Mouse (Mus musculus) midbrain, postnatal 0 days (tissue): ENCODE data around the gene Ube2j1. TPM values are rescaled to one million over a fixed set of nuclear protein-coding genes. Genes with fewer than 3 reads are reported as not detected.

ENCODE experiments used
- ATAC-seq: fragments of 200-750 bp; cut with Nextera tagmentation; 2 replicates; pipeline ENCODE4 v1.8.0; 2017; ENCODE audit warnings: moderate number of reproducible peaks, mild to moderate bottlenecking, moderate TSS enrichment, moderate library complexity; ENCODE audit not compliant: low FRiP score
- DNase-seq: peaks from one replicate; pipeline ENCODE4 v3.0.0-alpha.2; 2015; ENCODE audit warnings: low spot score
- H3K27ac ChIP-seq: fragments of 300-500 bp; sonication (generic); 2 replicates; pipeline ENCODE4 v1.5.1; 2014; ENCODE audit warnings: low read depth, mild to moderate bottlenecking, low read length, mixed read lengths
- H3K27me3 ChIP-seq: fragments of 300-500 bp; sonication (generic); 2 replicates; pipeline ENCODE4 v1.6.1; 2014; ENCODE audit warnings: low read length, control low read depth, mixed read lengths; ENCODE audit not compliant: insufficient read depth
- H3K36me3 ChIP-seq: fragments of 300-500 bp; sonication (generic); 2 replicates; pipeline ENCODE4 v1.6.1; 2014; ENCODE audit warnings: low read length, control low read depth, mixed read lengths; ENCODE audit not compliant: insufficient read depth
- H3K4me1 ChIP-seq: fragments of 300-500 bp; sonication (generic); 2 replicates; pipeline ENCODE4 v1.6.1; 2014; ENCODE audit warnings: mild to moderate bottlenecking, control low read depth, antibody characterized with exemption, low read length, mixed read lengths; ENCODE audit not compliant: insufficient read depth
- H3K4me2 ChIP-seq: fragments of 300-500 bp; sonication (generic); 2 replicates; pipeline ENCODE4 v1.6.1; 2014; ENCODE audit warnings: low read depth, mild to moderate bottlenecking, low read length, mixed read lengths; ENCODE audit not compliant: poor library complexity, severe bottlenecking
- H3K4me3 ChIP-seq: fragments of 300-500 bp; sonication (generic); 2 replicates; pipeline ENCODE4 v1.5.1; 2014; ENCODE audit warnings: low read depth, mild to moderate bottlenecking, low read length, moderate library complexity
- H3K9ac ChIP-seq: fragments of 300-500 bp; sonication (generic); replicated peaks from 2 replicates; pipeline ENCODE4 v1.6.1; 2014; ENCODE audit warnings: mild to moderate bottlenecking, low read length, moderate library complexity, mixed read lengths; ENCODE audit not compliant: poor library complexity, severe bottlenecking
- H3K9me3 ChIP-seq: fragments of 300-500 bp; sonication (generic); 2 replicates; pipeline ENCODE4 v1.6.1; 2016; ENCODE audit warnings: low read length, control low read depth
- CTCF ChIP-seq: IDR thresholded peaks from 2 replicates; pipeline ENCODE4 v1.5.1; 2016; ENCODE audit warnings: antibody characterized with exemption, mild to moderate bottlenecking
- WGBS: fragments of 180-500 bp; shearing (Covaris S2); extraction: QIAGEN DNeasy Blood & Tissue Kit; methylation state at CpG from one replicate; pipeline ENCODE4 v1.1.7; 2014; 5-methylcytosine and 5-hydroxymethylcytosine counted together
- polyA plus RNA-seq: library from polyadenylated mRNA; unstranded; fragments of >200 nt; fragmentation: Nextera tagmentation; extraction: Ambion mirVana; gene quantifications from 2 replicates; pipeline ENCODE4 v1.2.1, GENCODE M21; 2015
- total RNA-seq: library from RNA; depleted of rRNA; stranded (reverse); fragments of >200 nt; gene quantifications from 2 replicates; pipeline ENCODE4 v1.2.3, GENCODE M21; 2014; rRNA removed

The Ube2j1 gene
- total RNA-seq = 119 and 126 TPM in 2 replicates
- polyA plus RNA-seq = 70.1 and 70.3 TPM in 2 replicates

DNA sequence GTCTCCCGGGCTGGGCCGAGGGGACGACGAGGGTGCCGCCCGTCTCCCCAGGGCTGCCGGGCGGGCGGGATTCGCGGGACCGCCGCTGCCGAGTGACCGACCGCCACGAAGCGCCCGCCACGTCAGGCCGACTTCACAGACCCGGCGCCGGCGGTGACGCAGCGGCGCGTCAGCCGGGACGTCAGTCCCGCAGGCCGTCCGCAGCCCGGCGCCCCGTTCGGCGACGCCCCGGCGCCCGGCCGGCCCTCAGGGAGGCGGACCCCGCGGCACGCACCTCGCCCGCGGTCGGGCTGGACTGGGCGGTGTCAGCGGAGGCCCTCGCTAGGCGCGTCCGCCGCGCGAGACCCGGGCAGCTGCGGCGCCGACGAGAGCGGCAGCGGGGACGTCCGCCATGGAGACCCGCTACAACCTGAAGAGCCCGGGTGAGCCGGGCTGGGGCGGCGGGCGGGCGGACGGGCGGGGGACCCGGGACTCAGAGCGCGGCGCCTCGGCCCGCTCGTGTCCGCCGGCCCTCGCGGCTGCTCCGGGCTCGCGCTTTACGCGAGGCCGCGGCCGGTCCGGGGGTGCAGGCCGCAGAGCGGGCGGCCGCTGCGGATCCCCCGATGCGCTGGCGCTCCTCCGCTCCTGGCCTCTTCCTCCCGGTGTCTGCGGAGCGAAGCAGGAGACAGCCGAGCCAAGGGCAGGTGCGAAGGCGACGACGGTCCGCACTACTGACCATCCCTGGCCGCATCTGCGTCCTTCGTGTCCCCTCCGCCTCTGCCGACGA, at the start of gene Ube2j1:
Gene Ube2j1 (plus strand): TSS at position 222 of the 766 bp plus-strand sequence.
- WGBS = 0% methylated on average over 100 of the region's 123 CpGs
- ATAC-seq = peak; percentile 95
- DNase-seq = peak; percentile 94

DNA sequence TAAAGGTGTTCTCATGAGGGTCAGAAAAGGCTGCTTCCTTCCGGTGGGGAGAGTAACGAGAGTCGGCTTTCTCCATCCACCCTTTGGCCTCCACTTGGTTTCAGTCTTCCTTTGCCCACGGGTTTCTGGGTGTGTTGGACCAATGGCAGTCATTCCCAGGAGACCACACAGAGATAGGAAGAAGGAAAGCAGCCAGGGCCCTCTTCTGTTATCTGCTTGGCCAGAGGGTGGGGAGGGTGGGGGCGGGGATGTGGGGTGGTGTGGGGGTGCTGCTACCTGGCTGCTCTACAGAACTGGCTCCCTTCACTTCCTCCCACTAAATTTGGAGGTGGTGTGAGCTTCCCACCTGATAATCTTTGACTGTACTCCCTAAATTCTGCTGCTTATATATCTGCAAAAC, 49.6 kb upstream of the Ube2j1 start:
- no peak for DNase-seq
- H3K36me3 ChIP-seq = no peaks in the 10 kb centered on the region
- H3K4me3 ChIP-seq = peak overlapping the region; percentile 90; the same call in 1 of the 2 replicates
- no peaks in the 10 kb centered on the region for H3K27me3 ChIP-seq
- TF ChIP-seq CTCF = no peak
- H3K27ac ChIP-seq = no peak overlapping the region
- ATAC-seq = no peak
- WGBS = 38% methylated on average over 5 of the region's 5 CpGs
- H3K4me1 ChIP-seq = peaks cover 4% of the 10 kb centered on the region; the same call in 1 of the 2 replicates
- H3K9me3 ChIP-seq = no peaks in the 10 kb centered on the region
- peak overlapping the region; percentile 95 for H3K4me2 ChIP-seq
- no peak overlapping the region for H3K9ac ChIP-seq

More for the DNA sequence above, at the start of gene Ube2j1:
- no peaks in the 10 kb centered on the region for H3K9me3 ChIP-seq
- no peaks in the 10 kb centered on the region for H3K27me3 ChIP-seq
- peak within 1 kb of the TSS; percentile 98 for H3K27ac ChIP-seq
- peak within 1 kb of the TSS; percentile 53 for H3K4me2 ChIP-seq
- H3K9ac ChIP-seq = peak within 1 kb of the TSS; percentile 93
- TF ChIP-seq CTCF = no peak
- 0 out of 2 replicates have a peak, but pooled peaks cover 4% of the 10 kb centered on the region for H3K36me3 ChIP-seq
- H3K4me1 ChIP-seq = 0 out of 2 replicates have a peak, but pooled peaks cover 8% of the 10 kb centered on the region
- peak within 1 kb of the TSS; percentile 93 for H3K4me3 ChIP-seq

DNA sequence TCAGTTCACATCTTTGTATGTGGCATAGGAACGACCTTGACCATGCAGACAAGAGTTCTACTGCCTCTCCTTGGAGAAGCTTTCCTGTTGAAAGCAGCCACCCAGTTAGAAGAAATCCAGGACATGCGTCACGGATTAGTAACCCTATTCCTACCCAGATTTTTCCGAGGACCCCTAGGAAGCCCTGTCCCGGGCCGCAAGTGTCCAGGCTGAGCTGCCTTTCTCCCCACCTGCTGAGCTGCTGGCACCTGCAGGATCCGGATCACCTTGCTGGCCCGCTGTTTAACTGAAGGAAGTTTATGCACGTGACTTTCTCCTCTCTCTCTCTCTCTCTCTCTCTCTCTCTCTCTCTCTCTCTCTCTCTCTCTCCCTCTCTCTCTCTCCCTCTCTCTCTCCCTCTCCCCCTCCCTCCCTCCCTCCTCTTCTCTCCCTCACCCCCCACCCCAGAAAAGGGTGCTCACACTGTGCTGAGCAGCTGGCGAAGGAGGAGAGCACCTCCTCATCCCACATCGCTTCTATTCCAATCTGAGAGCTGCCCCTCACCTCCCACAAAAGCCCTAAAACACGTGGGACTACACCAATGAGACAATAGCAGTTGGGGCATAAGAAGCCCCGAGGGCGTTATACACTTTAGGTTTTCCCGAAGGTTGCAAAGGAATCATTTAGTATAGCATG, 49.0 kb upstream of the Ube2j1 start:
- no peak for TF ChIP-seq CTCF
- no peaks in the 10 kb centered on the region for H3K36me3 ChIP-seq
- peak overlapping the region; percentile 84; the same call in 1 of the 2 replicates for H3K9ac ChIP-seq
- peak overlapping the region; percentile 95 for H3K4me2 ChIP-seq
- DNase-seq (peak; percentile 2), ATAC-seq (peak; percentile 35)
- H3K4me3 ChIP-seq = peak overlapping the region; percentile 90
- 2% methylated on average over 15 of the region's 15 CpGs for WGBS
- peaks cover 4% of the 10 kb centered on the region; the same call in 1 of the 2 replicates for H3K4me1 ChIP-seq
- H3K9me3 ChIP-seq = no peaks in the 10 kb centered on the region
- H3K27me3 ChIP-seq = no peaks in the 10 kb centered on the region
- H3K27ac ChIP-seq = peak overlapping the region; percentile 73; the same call in 1 of the 2 replicates

DNA sequence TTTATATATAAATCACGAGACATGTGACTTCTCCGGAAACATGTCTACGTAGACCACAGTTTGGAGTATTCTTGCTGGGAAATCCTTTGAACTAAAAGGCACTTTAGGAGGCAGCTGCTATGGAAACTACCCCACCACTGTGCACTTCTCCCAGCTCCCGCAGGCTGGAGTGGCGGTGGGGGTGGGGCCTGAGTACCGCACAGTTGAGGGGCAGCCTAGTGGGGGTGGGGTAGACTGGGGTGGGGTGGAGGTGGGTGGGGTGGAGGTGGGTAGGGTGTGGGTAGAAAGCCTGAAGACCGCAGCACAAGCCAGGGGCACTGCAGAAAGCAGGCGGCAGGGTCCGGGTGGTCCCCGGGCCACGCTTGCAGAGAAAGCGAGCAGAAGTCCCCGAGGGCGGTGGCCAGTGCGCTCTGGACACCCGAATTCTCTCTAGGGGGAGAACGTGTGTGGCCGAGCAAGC, 48.5 kb upstream of the Ube2j1 start, which contains the start of gene Rragd:
Gene Rragd (plus strand): TSS at position 322 of the 460 bp plus-strand sequence.
- no peak for TF ChIP-seq CTCF
- Histone ChIP-seq H3K4me3 (peak within 1 kb of the TSS; percentile 90), H3K9me3 (no peaks in the 10 kb centered on the region), H3K27ac (peak within 1 kb of the TSS; percentile 73), H3K9ac (peak within 1 kb of the TSS; percentile 84), H3K4me2 (peak within 1 kb of the TSS; percentile 95), H3K36me3 (no peaks in the 10 kb centered on the region), H3K27me3 (no peaks in the 10 kb centered on the region), H3K4me1 (peaks cover 4% of the 10 kb centered on the region; the same call in 1 of the 2 replicates)
- WGBS = 0% methylated on average over 8 of the region's 18 CpGs
- ATAC-seq (peak; percentile 82), DNase-seq (peak; percentile 50)

DNA sequence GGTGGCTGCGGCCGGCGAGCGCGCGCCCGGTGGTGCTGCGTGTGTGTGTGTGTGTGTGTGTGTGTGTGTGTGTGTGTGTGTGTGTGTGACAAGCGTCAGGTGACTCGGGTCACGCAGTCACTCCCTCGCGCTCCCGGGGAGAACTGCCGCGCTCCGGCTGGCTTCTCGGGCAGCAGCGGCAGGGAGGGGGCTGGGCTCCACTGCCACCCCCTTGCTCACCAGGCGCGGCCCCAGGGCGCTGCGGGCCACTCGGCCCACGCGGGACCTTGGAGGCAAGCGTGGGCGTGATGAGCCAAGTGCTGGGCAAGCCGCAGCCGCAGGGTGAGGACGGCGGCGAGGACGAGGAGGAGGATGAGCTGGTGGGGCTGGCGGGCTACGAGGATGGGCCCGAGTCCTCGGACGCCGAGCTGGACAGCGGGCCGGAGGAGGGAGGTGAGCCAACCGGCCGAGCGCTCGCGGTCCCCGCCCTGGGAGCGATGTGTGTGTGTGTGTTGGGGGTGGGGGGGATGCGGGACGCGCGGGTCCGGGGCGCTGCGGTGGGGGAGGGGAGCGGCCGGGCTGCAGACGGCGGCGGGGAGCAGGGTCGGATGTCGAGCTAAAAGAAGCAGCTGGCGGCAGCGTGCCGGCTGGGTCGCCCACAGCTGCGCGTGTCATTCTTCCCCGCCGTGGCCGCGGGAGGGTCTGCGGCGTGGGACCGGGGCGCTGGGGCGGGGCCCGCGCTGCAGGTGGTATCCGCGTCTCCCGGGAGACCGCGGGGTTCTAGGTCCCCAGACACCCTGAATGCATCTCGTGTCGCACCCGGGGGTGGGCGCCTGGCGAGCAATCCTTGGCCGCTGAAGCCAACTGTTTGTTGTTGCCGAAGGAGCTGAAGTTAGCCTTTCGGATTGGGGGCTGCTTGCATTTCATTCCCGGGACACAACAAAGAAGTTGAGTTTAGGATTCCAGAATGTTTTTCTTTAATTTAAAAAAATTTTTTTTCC, 47.8 kb upstream of the Ube2j1 start:
- DNase-seq = peak; percentile 61
- Histone ChIP-seq H3K27me3 (no peaks in the 10 kb centered on the region), H3K4me3 (peak overlapping the region; percentile 90), H3K4me2 (peak overlapping the region; percentile 95), H3K36me3 (no peaks in the 10 kb centered on the region), H3K9ac (peak overlapping the region; percentile 84), H3K4me1 (peaks cover 4% of the 10 kb centered on the region; the same call in 1 of the 2 replicates), H3K27ac (peak overlapping the region; percentile 73), H3K9me3 (no peaks in the 10 kb centered on the region)
- no peak for TF ChIP-seq CTCF
- peak; percentile 89 for ATAC-seq
- WGBS = under 1% methylated on average over 61 of the region's 94 CpGs
